Mouse (Mus musculus) kidney, adult 2 months (tissue): ENCODE measurements around the gene Trim72.

ENCODE experiments used
- CTCF ChIP-seq: fragments of 200-500 bp; conservative IDR thresholded peaks from 2 replicates; pipeline ENCODE4 v1.5.1; 2011; ENCODE audit warnings: low read depth, mild to moderate bottlenecking, control low read depth, low read length, moderate library complexity, mixed read lengths; ENCODE audit not compliant: insufficient read depth, insufficient read length
- POLR2A ChIP-seq: fragments of 200-500 bp; IDR thresholded peaks from one replicate; pipeline ENCODE4 v1.6.1; 2011; ENCODE audit warnings: low read depth, low read length, control low read depth

DNA sequence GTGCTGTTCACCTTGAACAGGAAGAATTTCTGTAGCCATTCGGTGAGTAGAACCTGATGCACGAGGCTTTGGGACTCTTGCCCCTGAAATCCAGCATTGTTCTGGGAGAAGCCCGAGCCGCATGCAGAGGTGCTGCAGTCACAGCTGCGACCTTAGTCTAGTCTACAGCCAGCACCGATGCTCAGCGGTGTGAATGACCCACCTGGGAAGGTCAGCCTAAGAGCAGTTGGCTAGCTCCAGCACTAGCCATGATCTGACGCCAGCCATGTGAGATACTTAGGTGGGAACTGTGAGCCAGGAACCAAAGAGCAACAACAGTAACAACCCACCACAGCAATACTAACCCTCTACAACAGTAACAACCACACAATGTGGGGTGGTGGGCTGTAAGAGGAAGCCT lies 54.1 kb downstream of the Trim72 start:
- TF ChIP-seq POLR2A = no peak
- no peak for TF ChIP-seq CTCF
